Mouse (Mus musculus) heart, embryonic 10.5 days (tissue): Measurements from ENCODE around the gene Pdzk1. TPM values are rescaled to one million over a fixed set of nuclear protein-coding genes. Genes with fewer than 3 reads are reported as not detected.
A peak's percentile ranks its signal among the peaks of the same experiment; 100 is the strongest.

Source experiments
- DNase-seq: peaks from one replicate; pipeline ENCODE4 v3.0.0-alpha.2; 2017; ENCODE audit warnings: low spot score
- H3K27ac ChIP-seq: fragments of 300-500 bp; sonication (generic); 2 replicates; pipeline ENCODE4 v1.5.1; 2016; ENCODE audit warnings: mild to moderate bottlenecking
- H3K27me3 ChIP-seq: fragments of 300-500 bp; sonication (generic); 2 replicates; pipeline ENCODE4 v1.6.1; 2016; ENCODE audit warnings: mild to moderate bottlenecking; ENCODE audit not compliant: poor library complexity, insufficient read depth, severe bottlenecking
- H3K36me3 ChIP-seq: fragments of 300-500 bp; sonication (generic); 2 replicates; pipeline ENCODE4 v1.6.1; 2016; ENCODE audit warnings: mild to moderate bottlenecking, moderate library complexity
- H3K4me1 ChIP-seq: fragments of 300-500 bp; sonication (generic); 2 replicates; pipeline ENCODE4 v1.6.1; 2016; ENCODE audit warnings: mild to moderate bottlenecking
- H3K4me3 ChIP-seq: fragments of 300-500 bp; sonication (generic); 2 replicates; pipeline ENCODE4 v1.5.1; 2016; ENCODE audit warnings: mild to moderate bottlenecking, moderate library complexity
- H3K9me3 ChIP-seq: fragments of 300-500 bp; sonication (generic); 2 replicates; pipeline ENCODE4 v1.6.1; 2016; ENCODE audit warnings: mild to moderate bottlenecking, moderate library complexity
- WGBS: fragments of 180-500 bp; shearing (Covaris S2); methylation state at CpG from one replicate; pipeline ENCODE4 v1.1.7; 2016; 5-methylcytosine and 5-hydroxymethylcytosine counted together
- polyA plus RNA-seq: library from polyadenylated mRNA; unstranded; fragments of >200 nt; fragmentation: Nextera tagmentation; extraction: Ambion mirVana; gene quantifications from 2 replicates; pipeline ENCODE4 v1.2.1, GENCODE M21; 2016

The Pdzk1 gene
- polyA plus RNA-seq, 1 experiment from 2014 or later, result 0.98 TPM

GRCm38 (mm10) chr3:96845806-96846205 lies 16.7 kb downstream of the Pdzk1 start:
- Histone ChIP-seq H3K27me3 (no peaks in the 10 kb centered on the region), H3K27ac (no peak overlapping the region), H3K4me1 (peaks cover 13% of the 10 kb centered on the region), H3K9me3 (no peaks in the 10 kb centered on the region), H3K4me3 (no peak overlapping the region), H3K36me3 (no peaks in the 10 kb centered on the region)
- 83% methylated on average over 9 of the region's 9 CpGs for WGBS
- DNase-seq, result no peak

- no peaks in the 10 kb centered on the region for H3K9me3 ChIP-seq
- H3K27me3 ChIP-seq, result no peaks in the 10 kb centered on the region
- H3K4me3 ChIP-seq, result no peak overlapping the region
- WGBS, result 81% methylated on average over 12 of the region's 12 CpGs
- H3K36me3 ChIP-seq, result no peaks in the 10 kb centered on the region
- no peak for DNase-seq
- H3K4me1 ChIP-seq, result peaks cover 13% of the 10 kb centered on the region
- no peak overlapping the region for H3K27ac ChIP-seq
Measured at GRCm38 (mm10) chr3:96846985-96847384, 17.9 kb downstream of the Pdzk1 start.

GRCm38 (mm10) chr3:96847661-96848060 lies 18.6 kb downstream of the Pdzk1 start:
- Histone ChIP-seq H3K27me3 (no peaks in the 10 kb centered on the region), H3K27ac (no peak overlapping the region), H3K9me3 (no peaks in the 10 kb centered on the region), H3K36me3 (no peaks in the 10 kb centered on the region), H3K4me1 (peaks cover 14% of the 10 kb centered on the region), H3K4me3 (no peak overlapping the region)
- WGBS, result 20% methylated on average over 6 of the region's 6 CpGs
- DNase-seq, result no peak

GRCm38 (mm10) chr3:96848470-96848869 lies 19.4 kb downstream of the Pdzk1 start:
- DNase-seq, result no peak
- Histone ChIP-seq H3K4me3 (no peak overlapping the region), H3K36me3 (no peaks in the 10 kb centered on the region), H3K27me3 (no peaks in the 10 kb centered on the region), H3K9me3 (no peaks in the 10 kb centered on the region), H3K4me1 (peaks cover 17% of the 10 kb centered on the region), H3K27ac (no peak overlapping the region)
- 81% methylated on average over 7 of the region's 8 CpGs for WGBS

GRCm38 (mm10) chr3:96849168-96849727 lies 20.2 kb downstream of the Pdzk1 start:
- WGBS, result 77% methylated on average over 2 of the region's 2 CpGs
- Histone ChIP-seq H3K9me3 (no peaks in the 10 kb centered on the region), H3K27me3 (no peaks in the 10 kb centered on the region), H3K4me3 (no peak overlapping the region), H3K4me1 (peaks cover 17% of the 10 kb centered on the region), H3K27ac (no peak overlapping the region), H3K36me3 (no peaks in the 10 kb centered on the region)
- DNase-seq, result no peak

- H3K4me1 ChIP-seq, result peaks cover 11% of the 10 kb centered on the region
- WGBS, result 62% methylated on average over 6 of the region's 6 CpGs
- no peaks in the 10 kb centered on the region for H3K27me3 ChIP-seq
- H3K9me3 ChIP-seq, result no peaks in the 10 kb centered on the region
- no peak for DNase-seq
- no peaks in the 10 kb centered on the region for H3K36me3 ChIP-seq
- no peak overlapping the region for H3K27ac ChIP-seq
- no peak overlapping the region for H3K4me3 ChIP-seq
Measured at GRCm38 (mm10) chr3:96852561-96852960, 23.5 kb downstream of the Pdzk1 start.

GRCm38 (mm10) chr3:96854376-96854775 lies 25.3 kb downstream of the Pdzk1 start:
- Histone ChIP-seq H3K27me3 (no peaks in the 10 kb centered on the region), H3K4me1 (0 out of 2 replicates have a peak, but pooled peaks cover 5% of the 10 kb centered on the region), H3K4me3 (no peak overlapping the region), H3K9me3 (no peaks in the 10 kb centered on the region), H3K36me3 (no peaks in the 10 kb centered on the region), H3K27ac (no peak overlapping the region)
- no peak for DNase-seq
- WGBS, result 83% methylated on average over 4 of the region's 4 CpGs

GRCm38 (mm10) chr3:96855833-96856232 lies 26.7 kb downstream of the Pdzk1 start:
- WGBS, result 74% methylated on average over 3 of the region's 3 CpGs
- H3K4me1 ChIP-seq, result 0 out of 2 replicates have a peak, but pooled peaks cover 5% of the 10 kb centered on the region
- H3K4me3 ChIP-seq, result no peak overlapping the region
- no peaks in the 10 kb centered on the region for H3K27me3 ChIP-seq
- DNase-seq, result no peak
- no peak overlapping the region for H3K27ac ChIP-seq
- no peaks in the 10 kb centered on the region for H3K9me3 ChIP-seq
- H3K36me3 ChIP-seq, result no peaks in the 10 kb centered on the region

- Histone ChIP-seq H3K27ac (no peak overlapping the region), H3K36me3 (no peaks in the 10 kb centered on the region), H3K9me3 (no peaks in the 10 kb centered on the region), H3K4me3 (no peak overlapping the region), H3K27me3 (no peaks in the 10 kb centered on the region), H3K4me1 (no peaks in the 10 kb centered on the region)
- WGBS, result 85% methylated on average over 5 of the region's 5 CpGs
- peak; percentile 73 for DNase-seq
Measured at GRCm38 (mm10) chr3:96860498-96860897, 31.4 kb downstream of the Pdzk1 start.

GRCm38 (mm10) chr3:96867863-96868262 lies 38.8 kb downstream of the Pdzk1 start:
- 88% methylated on average over 3 of the region's 3 CpGs for WGBS
- Histone ChIP-seq H3K4me3 (no peak overlapping the region), H3K27ac (no peak overlapping the region), H3K4me1 (no peaks in the 10 kb centered on the region), H3K27me3 (no peaks in the 10 kb centered on the region), H3K9me3 (no peaks in the 10 kb centered on the region), H3K36me3 (peaks cover 49% of the 10 kb centered on the region)
- no peak for DNase-seq

- DNase-seq, result peak; percentile 56
- 93% methylated on average over 8 of the region's 8 CpGs for WGBS
- no peaks in the 10 kb centered on the region for H3K4me1 ChIP-seq
- H3K36me3 ChIP-seq, result peaks cover 56% of the 10 kb centered on the region
- H3K27ac ChIP-seq, result no peak overlapping the region
- H3K9me3 ChIP-seq, result no peaks in the 10 kb centered on the region
- no peak overlapping the region for H3K4me3 ChIP-seq
- no peaks in the 10 kb centered on the region for H3K27me3 ChIP-seq
Measured at GRCm38 (mm10) chr3:96868566-96868965, 39.5 kb downstream of the Pdzk1 start.

- Histone ChIP-seq H3K27ac (no peak overlapping the region), H3K27me3 (no peaks in the 10 kb centered on the region), H3K9me3 (no peaks in the 10 kb centered on the region), H3K36me3 (peaks cover 61% of the 10 kb centered on the region), H3K4me3 (no peak overlapping the region), H3K4me1 (no peaks in the 10 kb centered on the region)
- DNase-seq, result peak; percentile 71
- 90% methylated on average over 7 of the region's 7 CpGs for WGBS
Measured at GRCm38 (mm10) chr3:96869091-96869490, 40.0 kb downstream of the Pdzk1 start.

GRCm38 (mm10) chr3:96870270-96870669 lies 41.2 kb downstream of the Pdzk1 start:
- H3K27ac ChIP-seq, result no peak overlapping the region
- no peaks in the 10 kb centered on the region for H3K4me1 ChIP-seq
- H3K4me3 ChIP-seq, result no peak overlapping the region
- no peaks in the 10 kb centered on the region for H3K27me3 ChIP-seq
- WGBS, result 92% methylated on average over 2 of the region's 2 CpGs
- DNase-seq, result peak; percentile 56
- peaks cover 71% of the 10 kb centered on the region for H3K36me3 ChIP-seq
- H3K9me3 ChIP-seq, result no peaks in the 10 kb centered on the region

- H3K4me1 ChIP-seq, result no peaks in the 10 kb centered on the region
- H3K27ac ChIP-seq, result no peak overlapping the region
- 78% methylated on average over 8 of the region's 8 CpGs for WGBS
- no peak overlapping the region for H3K4me3 ChIP-seq
- DNase-seq, result peak; percentile 72
- no peaks in the 10 kb centered on the region for H3K9me3 ChIP-seq
- H3K27me3 ChIP-seq, result no peaks in the 10 kb centered on the region
- H3K36me3 ChIP-seq, result peaks cover 75% of the 10 kb centered on the region
Measured at GRCm38 (mm10) chr3:96871070-96871469, 42.0 kb downstream of the Pdzk1 start.
